Mouse (Mus musculus) urinary bladder, postnatal 14 days (tissue): Measurements from ENCODE around the gene Zfp941.

Source experiments
- DNase-seq: peaks from one replicate; pipeline ENCODE4 v3.0.0; 2021; ENCODE audit warnings: low spot score

The Zfp941 gene

DNA sequence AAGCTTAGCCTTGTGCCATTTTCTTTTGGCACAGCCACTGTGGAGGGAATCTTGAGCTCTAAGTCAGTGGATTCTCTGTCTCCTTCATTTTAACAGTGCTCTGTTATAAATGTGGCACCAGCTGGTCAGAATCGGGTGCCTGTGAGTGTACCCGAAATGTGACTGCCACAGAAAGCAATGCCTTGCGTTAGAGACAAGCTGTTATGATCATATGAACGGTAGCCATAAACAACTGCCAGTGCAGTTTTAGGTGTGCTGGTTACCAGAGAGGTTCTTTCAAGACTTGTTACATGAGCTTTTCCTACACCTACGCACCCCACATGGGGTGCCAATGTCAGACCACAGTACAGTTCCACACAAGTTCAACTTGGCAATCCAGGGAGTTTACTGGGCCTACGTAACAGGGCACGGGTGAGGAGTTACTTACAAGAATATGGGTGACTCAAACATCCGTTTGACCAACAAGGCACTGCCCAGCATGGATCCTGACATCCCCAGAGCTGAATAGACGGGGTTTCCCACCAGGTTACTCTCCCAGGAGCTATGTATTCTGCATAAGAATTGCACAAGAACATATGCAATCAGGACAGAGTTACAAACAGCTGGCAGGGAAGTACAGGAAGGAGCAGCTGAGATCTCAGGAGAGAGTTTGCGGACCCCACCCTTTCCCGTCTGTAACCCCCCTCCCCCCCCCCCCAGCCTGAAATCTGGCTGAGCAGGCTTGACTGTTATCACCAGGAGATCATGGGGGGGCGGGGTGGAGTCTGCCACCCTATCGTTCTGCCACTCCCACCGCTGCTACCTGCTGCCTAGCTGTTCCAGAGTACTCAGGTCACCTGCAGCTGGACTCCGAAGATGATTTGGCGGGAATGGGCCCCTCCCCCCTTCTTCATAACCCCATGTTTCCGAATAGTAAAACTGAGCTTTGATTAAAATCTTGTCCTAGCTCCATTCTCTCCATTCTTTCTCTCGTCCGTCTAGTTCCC, 19.1 kb upstream of the Zfp941 start:
- peak; percentile 53 for DNase-seq

DNA sequence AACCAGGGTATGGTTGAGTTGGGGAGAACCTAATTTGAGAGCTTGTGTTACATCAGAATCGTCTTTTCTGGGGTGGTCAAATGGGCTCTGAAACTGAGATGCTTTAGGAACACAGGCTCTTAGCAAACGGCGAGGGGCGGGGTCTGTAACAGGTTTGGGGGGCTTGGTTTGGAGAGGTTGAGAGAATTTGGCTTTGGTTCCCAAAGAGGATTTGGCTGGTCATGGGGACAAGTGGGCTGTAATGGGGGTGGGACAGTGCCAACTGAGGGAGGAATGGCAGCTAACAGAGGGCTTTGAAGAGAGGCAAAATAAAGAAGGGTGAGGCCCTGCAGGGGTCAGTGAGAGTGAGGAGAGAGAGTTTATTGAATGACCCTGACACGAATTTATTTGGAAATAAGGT, 17.6 kb upstream of the Zfp941 start:
- no peak for DNase-seq

DNA sequence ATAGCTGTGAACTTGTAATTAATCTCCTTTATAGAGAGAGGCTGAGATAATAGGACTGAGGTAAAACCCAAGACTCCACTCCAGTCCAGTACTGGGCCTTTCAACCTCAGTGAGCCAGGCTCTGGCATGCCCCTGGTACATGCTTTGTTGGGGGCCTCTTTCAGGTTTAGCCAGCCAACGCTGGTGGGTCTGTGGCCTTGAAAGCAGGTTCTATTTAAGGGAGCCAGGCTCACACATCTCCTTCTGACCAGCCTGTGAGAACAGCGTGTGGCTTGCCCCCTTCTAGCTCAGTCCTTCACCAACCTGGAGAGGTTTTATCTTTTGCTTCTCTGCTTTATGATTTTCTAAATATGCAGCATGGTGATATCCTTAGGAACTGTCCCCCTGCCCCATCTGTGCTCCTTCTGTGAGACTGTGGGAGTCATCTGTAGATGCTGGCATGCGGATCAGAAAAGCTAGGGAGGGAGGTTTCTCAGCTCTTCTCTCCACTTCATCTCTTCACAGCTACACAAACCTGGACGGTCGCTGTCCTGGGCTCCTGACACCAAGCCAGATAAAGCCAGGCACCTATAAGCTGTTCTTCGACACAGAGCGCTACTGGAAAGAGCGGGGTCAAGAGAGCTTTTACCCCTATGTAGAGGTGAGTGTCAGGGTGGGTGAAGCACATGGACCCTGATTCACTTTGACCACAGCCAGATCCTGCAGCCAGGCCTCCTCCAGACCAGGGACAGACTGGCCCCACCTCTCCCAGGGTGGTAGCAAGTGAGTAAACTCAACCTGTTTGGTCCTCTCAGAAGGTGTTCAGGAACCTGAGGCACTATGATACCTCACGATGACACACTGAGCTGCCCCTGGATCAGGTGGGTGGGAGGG, 14.5 kb upstream of the Zfp941 start:
- DNase-seq: no peak

DNA sequence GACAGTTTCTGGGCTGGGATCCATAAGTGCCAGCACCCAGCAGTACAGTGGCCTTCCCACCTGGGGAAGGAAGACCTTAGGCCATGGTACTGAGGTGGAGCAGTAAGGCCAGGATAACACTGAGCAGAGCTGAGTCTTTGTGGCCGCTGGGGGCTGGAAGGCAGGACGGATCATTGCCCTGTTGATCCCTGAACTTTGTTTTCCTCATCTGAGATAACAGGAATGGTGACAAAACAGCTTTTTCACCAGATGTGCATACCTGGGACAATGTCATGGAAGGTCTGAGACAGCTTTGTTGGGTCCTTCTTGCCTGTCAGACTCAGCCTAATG, 13.7 kb upstream of the Zfp941 start:
- no peak for DNase-seq

DNA sequence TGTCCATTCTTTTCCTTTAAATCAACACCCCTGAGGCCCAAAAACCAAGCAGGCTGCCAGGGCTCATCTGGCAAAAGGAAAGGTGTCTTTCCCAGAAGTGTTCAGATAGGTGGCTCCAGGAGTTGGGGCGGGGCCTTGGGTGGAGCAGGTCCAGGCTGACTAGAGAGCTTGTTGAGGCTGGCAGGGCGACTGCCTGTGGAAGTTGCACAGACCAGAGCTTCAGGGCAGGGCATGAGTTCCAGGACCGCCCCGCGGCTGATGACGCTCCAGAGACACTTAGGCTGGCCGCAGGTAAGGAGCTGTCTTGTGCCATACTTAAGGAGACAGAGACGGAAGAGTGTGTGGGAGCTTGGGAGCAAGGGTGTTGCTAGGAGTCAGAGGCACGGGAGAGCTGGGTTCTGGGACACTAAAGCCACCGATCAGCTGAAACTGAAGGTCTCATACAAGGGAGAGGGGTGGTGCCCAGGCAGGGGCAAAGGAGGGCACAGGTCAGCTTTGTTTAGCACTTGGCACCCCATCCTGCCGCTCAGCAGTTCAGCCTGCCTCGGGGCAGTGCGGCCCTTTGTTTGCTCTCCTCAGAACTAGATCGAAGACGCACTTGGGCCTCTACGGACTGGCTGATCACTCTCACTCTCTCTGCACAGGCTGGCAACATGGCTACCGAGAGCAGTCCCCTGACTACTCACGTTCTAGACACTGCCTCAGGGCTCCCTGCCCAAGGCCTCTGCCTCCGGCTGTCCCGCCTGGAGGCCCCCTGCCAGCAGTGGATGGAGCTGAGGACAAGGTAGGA, 13.2 kb upstream of the Zfp941 start, which contains the start of gene Urah:
Urah (plus strand) TSS at position 51 of the 790 bp plus-strand sequence.
- DNase-seq: peak; percentile 77

DNA sequence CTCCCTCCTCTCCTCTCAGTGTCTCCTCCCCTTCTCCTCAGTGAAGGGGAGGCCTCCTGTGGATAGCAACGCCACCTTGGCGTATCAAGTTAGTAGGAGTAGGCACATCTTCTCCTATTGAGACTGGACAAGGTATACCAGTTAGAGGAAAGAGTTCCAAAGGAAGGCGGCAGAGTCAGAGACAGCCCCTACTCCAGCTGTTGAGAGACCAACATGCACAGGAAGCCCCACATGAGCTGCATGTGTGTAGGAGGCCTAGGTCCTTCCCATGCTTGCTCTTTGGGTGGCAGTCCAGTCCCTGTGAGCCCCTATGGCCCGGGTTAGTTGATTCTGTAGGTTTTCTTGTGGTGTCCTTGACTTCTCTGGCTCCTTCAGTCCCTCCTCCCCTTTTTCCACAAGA, 11.4 kb upstream of the Zfp941 start:
- no peak for DNase-seq

DNA sequence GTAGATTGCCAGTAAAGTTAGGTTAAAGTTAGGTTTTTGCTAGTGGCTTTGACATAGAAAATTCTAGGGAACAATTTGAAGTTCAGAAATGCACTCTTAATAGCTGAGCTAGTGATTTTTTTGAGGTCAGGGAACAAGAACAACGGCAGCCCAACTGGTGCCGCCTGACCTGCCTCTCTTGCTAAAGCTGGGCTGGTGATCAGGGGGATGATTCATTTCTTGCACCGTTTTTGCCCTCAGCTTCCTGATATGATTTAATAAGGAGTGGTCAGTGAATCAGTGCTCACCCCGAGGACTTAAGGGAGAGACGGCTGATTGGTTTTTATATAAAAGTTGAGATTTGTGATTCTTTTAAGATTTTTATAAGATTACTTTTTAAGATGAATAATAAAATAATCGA, 9.5 kb upstream of the Zfp941 start:
- no peak for DNase-seq

DNA sequence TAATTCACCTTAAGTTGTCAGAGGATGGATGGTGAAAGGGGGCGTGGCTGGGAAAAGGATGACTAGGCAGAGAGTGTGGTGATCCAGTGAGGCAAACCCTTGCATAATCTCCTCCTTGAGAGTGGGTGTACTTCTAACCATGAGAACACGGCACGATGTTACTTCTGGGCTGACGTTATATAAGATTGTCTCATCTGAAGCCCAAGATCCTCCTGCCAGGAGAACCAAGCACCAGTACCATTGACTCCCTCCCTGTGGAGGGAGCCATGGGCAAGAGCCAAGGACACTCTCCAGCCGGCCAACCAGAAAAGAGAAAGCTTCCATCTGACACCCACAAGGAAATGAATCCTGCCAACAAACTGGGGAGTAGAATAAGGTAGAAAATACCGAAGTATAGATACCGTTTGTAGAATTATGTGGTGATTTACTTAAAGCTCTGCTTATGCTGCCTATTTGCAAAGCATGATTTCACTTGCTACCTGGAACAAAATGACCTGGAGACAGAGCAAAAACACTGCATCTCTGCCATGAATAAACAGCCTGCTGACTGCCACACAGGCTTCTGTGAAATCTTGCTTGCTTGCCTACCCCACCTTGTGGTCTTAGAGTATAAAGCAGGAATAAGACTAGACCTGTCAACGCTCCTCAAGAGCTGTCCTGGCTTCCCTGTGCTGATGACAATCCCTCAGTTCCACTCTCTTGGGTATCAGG, 6.3 kb upstream of the Zfp941 start:
- DNase-seq: no peak

DNA sequence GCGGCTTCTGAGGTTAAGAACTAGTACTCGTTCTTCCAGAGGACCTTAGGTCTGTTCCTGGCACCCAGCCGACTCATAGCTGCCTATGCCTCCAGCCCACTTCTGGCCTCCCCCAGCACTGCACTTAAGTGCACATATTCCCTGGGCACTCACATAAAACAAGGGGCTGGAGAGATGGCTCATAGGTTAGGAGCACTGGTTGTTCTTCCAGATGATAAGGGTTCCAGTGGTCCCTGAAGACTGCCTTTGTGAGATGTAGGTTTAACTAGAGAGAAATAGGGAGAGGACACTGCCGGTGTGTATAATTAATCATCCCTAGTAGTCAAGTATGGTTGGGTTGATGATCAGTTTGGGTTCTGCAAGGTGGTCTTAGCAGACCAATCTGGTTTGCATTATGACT, 753 bp upstream of the Zfp941 start:
- no peak for DNase-seq

DNA sequence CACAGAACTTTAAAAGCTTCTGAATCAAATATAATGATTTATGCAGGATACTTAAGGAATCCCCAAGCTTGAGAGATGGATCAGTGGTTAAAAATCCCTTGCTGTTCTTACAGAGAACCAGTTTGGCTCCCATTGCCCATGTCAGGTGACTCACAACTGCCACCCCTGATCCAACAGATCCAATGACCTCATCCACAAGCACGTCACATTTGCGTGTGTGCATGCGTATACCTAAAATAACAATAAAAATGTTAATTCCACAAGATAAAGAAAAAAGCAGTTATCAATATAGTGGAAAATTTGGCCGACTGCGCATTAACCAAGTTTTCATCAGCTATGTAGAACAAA, 699 bp downstream of the Zfp941 start:
- no peak for DNase-seq

DNA sequence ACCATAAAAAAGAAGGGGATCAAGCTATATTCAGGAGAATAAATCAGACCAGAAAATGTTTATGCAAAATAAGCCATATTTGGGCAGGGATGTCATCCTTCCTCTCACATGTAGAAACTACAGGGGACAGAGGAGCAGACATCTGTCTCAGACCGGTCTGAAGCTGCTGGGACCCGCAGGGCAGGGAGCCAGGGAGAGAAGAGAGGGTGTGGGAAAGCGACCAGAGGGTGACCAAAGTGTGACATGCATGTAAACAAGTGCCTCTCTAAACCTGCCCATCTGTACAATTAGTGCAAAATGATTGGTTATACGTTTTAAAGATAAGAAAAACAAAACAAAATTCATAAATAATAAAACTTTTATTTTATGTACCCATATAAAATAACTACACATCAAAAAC, 1.8 kb downstream of the Zfp941 start:
- no peak for DNase-seq

DNA sequence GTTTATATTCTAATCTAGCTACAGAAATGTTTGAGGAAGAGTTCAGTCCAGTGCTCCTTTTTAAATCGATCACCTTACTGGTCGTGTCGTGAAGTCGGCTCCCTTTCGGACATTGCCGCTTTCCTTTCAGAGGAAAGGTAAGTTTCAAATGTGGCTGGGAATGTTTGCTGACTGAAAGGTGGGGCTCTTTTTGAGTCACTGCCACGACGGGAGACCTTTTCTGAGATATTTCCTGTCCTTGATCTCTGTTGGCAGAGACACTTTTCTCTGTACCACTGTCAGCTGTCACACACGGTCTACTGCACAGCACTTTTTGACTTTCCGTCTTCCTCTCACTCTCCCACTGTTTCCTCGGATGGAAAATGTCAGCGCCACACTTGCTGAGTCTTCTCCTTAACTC, 9.1 kb downstream of the Zfp941 start:
- DNase-seq: no peak

DNA sequence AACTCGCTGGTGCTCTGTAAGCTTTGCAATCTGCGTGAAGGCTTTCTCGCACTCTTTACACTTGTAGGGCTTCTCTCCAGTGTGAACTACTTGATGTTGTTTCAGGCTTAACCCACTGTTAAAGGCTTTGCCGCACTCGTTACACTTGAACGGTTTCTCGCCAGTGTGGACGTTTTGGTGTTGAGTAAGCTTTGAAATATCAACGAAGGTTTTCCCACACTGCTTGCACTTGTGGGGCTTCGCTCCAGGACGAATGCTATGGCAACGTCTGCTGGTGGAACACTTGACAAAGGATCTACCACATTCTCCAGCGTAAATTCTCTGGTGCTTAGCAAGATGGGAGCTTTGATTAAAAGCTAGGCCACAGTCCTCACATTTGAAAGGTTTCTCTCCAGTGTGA, 10.3 kb downstream of the Zfp941 start:
- no peak for DNase-seq

DNA sequence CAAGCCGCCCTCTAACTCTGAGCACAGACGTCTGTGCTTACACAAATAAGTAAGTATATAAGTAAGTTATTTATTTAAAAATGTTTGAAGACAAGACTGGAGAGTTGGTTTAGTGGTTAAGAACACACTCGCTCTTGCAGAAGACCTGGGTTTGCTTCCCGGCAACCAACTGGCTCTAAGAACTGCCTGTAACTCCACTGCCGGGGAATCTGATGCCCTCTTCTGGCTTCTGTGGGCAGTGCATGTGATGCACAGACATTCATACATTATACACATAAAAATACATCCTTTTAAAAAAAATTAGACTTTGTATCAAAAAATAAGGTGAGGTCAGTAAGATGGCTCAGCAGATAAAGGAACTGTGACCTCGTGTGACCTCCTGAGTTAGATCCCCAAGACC, 11.5 kb downstream of the Zfp941 start:
- DNase-seq: no peak

DNA sequence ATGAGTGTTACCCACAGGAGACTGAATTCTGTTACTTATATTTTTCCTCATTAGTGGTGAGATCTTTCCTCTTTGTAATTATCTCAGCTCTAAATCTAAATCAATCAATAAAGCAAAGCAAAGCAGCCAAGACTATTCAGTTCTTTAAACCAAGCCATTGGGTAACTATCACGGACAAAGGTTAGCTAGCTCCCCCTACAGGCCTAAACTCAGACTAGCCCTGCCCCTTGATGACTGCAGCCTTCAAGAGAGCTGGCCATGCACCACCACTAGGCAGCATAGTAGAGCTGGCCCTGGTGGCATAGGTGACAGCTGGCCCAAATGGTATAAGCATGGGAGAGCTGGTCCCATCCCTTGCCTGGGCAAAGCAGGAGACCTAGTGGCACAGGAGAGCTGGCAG, 16.3 kb downstream of the Zfp941 start:
- DNase-seq: peak; percentile 44

DNA sequence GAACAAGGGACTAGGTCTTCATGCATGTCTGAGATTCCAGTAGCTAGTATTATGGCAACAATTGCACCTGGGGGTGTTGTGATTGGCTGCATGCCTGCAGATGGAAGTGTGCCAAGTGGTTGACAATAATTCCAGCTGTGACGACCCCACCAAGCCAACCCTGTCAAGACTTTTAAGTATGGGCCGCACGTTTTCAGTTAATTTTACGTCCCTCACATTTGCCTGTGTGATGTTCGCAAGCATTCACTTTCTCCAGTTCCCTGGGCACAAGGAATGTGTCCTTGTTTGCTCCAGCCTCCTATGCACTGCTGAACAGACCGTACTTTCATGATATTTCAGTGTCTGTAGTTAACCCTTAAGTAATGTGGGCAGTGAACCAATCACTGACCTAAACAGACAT, 19.3 kb downstream of the Zfp941 start:
- no peak for DNase-seq

DNA sequence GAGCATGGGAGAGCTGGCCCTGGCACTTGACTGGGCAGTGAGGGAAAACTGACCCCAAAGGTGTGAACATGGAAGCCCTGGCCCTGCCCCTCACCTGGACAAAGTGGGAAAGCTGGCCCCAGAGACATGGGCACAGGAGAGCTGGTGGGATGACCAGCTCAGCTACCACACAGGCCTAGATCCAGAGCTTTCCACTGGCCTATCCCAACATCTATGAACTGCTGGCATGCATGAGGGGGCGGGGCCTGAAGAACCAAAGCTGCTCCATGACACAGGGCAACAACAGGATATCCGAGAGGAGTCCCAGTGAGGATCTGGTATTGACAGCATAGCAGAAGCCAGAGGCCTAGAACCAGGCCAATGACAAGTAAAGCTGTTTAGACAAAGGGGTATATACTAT, 23.8 kb downstream of the Zfp941 start:
- DNase-seq: no peak

DNA sequence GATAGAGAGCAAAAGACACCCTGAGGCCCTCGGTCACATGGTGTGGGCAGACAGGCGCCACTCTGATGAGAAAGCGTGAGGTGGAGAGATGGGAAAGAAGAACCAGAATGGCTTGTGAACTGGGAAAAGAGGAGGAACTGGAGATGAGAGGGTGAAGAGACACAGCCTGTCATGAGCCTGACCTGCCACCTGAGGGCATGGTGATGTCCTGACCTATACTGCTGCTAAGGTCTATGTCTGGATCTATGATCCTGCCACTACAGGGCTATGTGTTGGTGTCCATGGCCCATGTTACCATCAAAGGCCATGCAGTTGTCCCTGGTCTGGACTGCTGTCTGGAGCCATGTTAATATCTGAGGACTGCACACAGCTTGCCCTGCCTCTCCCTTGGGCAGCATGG, 24.4 kb downstream of the Zfp941 start:
- DNase-seq: no peak

DNA sequence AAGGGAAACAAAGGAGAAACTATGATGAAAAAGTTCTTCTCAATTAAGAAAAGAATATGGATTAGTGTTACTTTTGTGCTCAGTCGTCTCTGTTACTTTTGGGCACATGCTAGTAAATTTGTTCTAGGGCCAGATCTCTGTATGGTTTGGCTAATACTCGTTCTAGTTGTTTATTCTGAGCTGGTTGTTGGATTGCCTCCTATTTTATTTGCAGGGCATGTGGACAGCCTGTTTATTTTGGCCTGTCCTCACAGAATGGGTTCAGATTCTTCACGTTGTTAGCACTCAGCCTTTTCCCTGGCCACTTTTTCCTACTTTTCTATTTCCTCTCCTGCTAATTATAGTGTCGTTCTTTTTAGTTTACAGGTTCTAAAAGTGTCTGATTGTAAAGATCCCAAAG, 28.4 kb downstream of the Zfp941 start:
- no peak for DNase-seq

DNA sequence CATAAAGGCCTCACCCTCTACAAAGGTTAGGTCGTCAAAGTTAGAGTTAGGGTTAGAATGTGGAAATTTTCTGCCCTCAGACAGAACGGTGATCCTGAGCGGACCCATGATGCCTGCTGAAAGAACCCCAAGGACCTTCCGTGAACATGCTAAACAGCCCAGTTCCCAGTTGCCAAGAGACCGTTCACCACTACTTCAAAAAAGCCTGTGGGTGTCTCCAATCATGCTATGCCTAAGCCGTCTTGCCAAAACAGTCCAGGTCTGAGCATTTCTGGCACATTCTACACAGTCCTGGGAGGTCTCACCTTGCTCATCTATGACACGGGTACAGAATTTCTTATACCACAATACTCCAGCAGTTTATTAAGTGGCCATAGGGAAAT, 33.9 kb downstream of the Zfp941 start:
- DNase-seq: no peak

DNA sequence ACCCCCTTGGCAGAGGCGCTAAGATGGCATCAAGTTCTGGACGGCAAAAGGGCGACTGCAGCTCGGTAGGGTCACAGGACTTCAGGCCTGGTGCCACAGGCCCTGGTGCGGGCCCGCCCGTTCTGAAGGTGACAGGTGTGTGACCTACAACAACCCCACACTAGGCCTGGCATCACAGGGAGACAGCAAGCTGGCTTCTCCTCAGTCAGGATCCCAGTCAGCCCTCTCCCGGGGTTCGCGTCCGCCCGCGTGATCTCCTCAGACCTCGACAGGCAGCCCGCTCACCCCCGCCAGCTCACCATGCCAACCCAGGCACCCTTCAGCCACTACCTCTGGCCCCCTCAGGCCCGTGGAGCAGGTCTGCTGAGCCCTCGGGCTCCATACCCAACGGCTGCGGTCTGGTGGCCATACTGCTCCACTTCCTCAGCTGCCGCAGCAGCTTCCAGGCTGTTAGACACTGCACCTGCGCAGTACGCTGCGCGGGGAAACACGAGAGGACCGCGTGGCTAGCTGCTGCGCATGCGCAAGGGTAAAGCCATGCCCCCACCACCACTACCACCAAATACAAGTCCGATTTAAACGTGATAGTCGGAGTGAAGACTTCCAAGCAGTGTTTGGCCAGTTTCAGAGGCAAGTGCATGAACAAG, 34.4 kb downstream of the Zfp941 start, which contains the start of gene Syce1:
Syce1 (minus strand) TSS at position 447 of the 647 bp plus-strand sequence.
- DNase-seq: no peak
